Mouse (Mus musculus) forebrain, embryonic 12.5 days (tissue): ENCODE measurements at regions not wholly inside any gene's neighbourhood (a gene's known extent, or its start where the extent isn't known, plus 50 kb on each side); places are given as distances from the start of the nearest gene placed in this dataset.

Source experiments
- ATAC-seq: fragments of 200-750 bp; cut with Nextera tagmentation; 2 replicates; pipeline ENCODE4 v1.8.0; 2017; ENCODE audit warnings: moderate TSS enrichment; ENCODE audit not compliant: low FRiP score
- H3K27ac ChIP-seq: fragments of 300-500 bp; sonication (generic); 2 replicates; pipeline ENCODE4 v1.5.1; 2016; ENCODE audit warnings: mild to moderate bottlenecking
- H3K27me3 ChIP-seq: fragments of 300-500 bp; sonication (generic); 2 replicates; pipeline ENCODE4 v1.6.1; 2016; ENCODE audit warnings: mild to moderate bottlenecking
- H3K36me3 ChIP-seq: fragments of 300-500 bp; sonication (generic); replicated peaks from 2 replicates; pipeline ENCODE4 v1.6.1; 2016; ENCODE audit warnings: mild to moderate bottlenecking
- H3K4me1 ChIP-seq: fragments of 300-500 bp; sonication (generic); 2 replicates; pipeline ENCODE4 v1.6.1; 2016
- H3K4me2 ChIP-seq: fragments of 300-500 bp; sonication (generic); 2 replicates; pipeline ENCODE4 v1.6.1; 2016; ENCODE audit warnings: mild to moderate bottlenecking, moderate library complexity
- H3K4me3 ChIP-seq: fragments of 300-500 bp; sonication (generic); replicated peaks from 2 replicates; pipeline ENCODE4 v1.5.1; 2016; ENCODE audit warnings: mild to moderate bottlenecking
- H3K9ac ChIP-seq: fragments of 300-500 bp; sonication (generic); 2 replicates; pipeline ENCODE4 v1.6.1; 2016; ENCODE audit warnings: mild to moderate bottlenecking
- H3K9me3 ChIP-seq: fragments of 300-500 bp; sonication (generic); 2 replicates; pipeline ENCODE4 v1.6.1; 2016
- WGBS: fragments of 180-500 bp; shearing (Covaris S2); methylation state at CpG from one replicate; pipeline ENCODE4 v1.1.7; 2016; 5-methylcytosine and 5-hydroxymethylcytosine counted together

DNA sequence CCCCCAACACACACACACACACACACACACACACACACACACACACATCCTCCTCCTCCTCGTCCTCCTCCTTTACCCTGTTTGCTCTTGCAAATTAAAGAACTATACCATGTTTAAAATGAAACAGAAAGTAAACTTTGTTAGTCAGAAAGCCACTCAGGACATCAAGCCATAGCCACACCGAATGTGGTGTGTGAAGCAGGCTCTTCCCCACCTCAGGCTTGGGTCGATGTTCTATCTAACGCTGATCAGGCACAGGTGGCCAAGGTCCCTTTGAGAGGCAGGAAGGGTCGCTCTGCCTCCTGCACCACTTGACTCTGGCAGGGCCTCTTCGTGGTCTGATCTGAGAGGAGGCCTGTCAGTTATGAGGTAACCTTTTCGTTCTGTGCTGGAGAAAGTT is 156.9 kb upstream of the Irx1 start:
- H3K27ac ChIP-seq, result no peak overlapping the region

GRCm38 (mm10) chr13:72120911-72121553 is 157.5 kb upstream of the Irx1 start:
- no peak overlapping the region for H3K9ac ChIP-seq
- H3K4me1 ChIP-seq, result peaks cover 28% of the 10 kb centered on the region
- peaks cover 96% of the 10 kb centered on the region for H3K27me3 ChIP-seq
- no peaks in the 10 kb centered on the region for H3K9me3 ChIP-seq
- ATAC-seq, result peak; percentile 73
- H3K27ac ChIP-seq, result 0 out of 2 replicates have a peak overlapping the region, but pooled peaks have one; percentile 31
- WGBS, result 5% methylated on average over 6 of the region's 6 CpGs
- no peak overlapping the region for H3K4me3 ChIP-seq
- no peaks in the 10 kb centered on the region for H3K36me3 ChIP-seq
- no peak overlapping the region for H3K4me2 ChIP-seq

More for the DNA sequence above, 156.9 kb upstream of the Irx1 start:
- ATAC-seq, result no peak
- Histone ChIP-seq H3K9ac (no peak overlapping the region), H3K4me3 (no peak overlapping the region), H3K4me1 (peaks cover 31% of the 10 kb centered on the region), H3K9me3 (no peaks in the 10 kb centered on the region), H3K4me2 (no peak overlapping the region), H3K27me3 (peaks cover 94% of the 10 kb centered on the region), H3K36me3 (no peaks in the 10 kb centered on the region)
- 18% methylated on average over 7 of the region's 7 CpGs for WGBS

GRCm38 (mm10) chr13:72121554-72122229 is 158.2 kb upstream of the Irx1 start:
- no peak overlapping the region for H3K4me2 ChIP-seq
- H3K27me3 ChIP-seq, result peaks cover 95% of the 10 kb centered on the region
- H3K9ac ChIP-seq, result no peak overlapping the region
- H3K4me3 ChIP-seq, result no peak overlapping the region
- H3K4me1 ChIP-seq, result peaks cover 28% of the 10 kb centered on the region
- 0 out of 2 replicates have a peak overlapping the region, but pooled peaks have one; percentile 31 for H3K27ac ChIP-seq
- ATAC-seq, result no peak
- H3K9me3 ChIP-seq, result no peaks in the 10 kb centered on the region
- 46% methylated on average over 18 of the region's 18 CpGs for WGBS
- no peaks in the 10 kb centered on the region for H3K36me3 ChIP-seq

DNA sequence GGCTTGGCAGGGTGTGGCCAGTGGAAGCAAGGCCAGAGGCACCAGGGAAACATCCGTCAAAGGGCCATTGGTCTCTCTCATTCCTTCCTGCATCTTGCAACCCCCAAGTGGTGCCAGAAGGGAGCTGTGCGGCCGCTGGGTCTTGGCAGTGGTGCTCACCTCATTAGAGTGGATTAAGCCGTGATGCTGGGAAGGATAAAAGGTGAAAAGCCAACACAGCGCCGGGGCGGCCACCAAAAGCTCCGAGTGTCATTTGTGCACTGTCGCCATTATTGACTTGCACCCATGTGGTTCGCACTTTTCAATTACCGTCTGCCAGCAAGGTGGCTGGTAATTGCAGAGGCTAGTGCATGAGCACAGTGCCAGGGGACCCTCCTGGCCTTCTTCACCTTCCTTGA is 158.7 kb upstream of the Irx1 start:
- Histone ChIP-seq H3K27me3 (peaks cover 95% of the 10 kb centered on the region), H3K4me2 (no peak overlapping the region), H3K36me3 (no peaks in the 10 kb centered on the region), H3K4me1 (peaks cover 28% of the 10 kb centered on the region), H3K9ac (no peak overlapping the region), H3K9me3 (no peaks in the 10 kb centered on the region), H3K27ac (no peak overlapping the region), H3K4me3 (no peak overlapping the region)
- WGBS, result 4% methylated on average over 11 of the region's 11 CpGs
- peak; percentile 45; the same call in 1 of the 2 replicates for ATAC-seq

DNA sequence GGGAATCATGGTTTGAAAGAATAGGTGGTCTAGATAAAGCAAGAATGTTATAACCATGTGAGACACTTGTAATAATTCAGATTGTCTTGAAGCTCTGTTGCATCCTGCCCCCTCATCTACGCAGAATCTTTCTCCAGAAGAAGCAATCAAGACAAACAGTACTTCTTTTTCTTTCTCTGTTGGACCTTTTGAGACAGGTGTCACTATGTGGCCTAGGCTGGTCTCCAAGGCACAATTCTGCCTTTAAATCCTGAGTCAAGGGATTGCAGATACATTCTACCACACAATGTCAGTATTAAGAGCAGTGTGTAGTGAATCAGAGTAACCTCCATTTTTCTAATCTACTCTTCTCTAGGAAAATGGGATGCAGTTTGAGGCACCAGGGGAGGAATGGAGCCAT is 164.8 kb upstream of the Irx1 start:
- H3K27me3 ChIP-seq, result peaks cover 62% of the 10 kb centered on the region
- no peak overlapping the region for H3K9ac ChIP-seq
- no peak overlapping the region for H3K27ac ChIP-seq
- no peak for ATAC-seq
- no peaks in the 10 kb centered on the region for H3K9me3 ChIP-seq
- no peak overlapping the region for H3K4me3 ChIP-seq
- H3K4me1 ChIP-seq, result no peaks in the 10 kb centered on the region
- 97% methylated on average over 1 of the region's 1 CpGs for WGBS
- no peak overlapping the region for H3K4me2 ChIP-seq
- H3K36me3 ChIP-seq, result no peaks in the 10 kb centered on the region

DNA sequence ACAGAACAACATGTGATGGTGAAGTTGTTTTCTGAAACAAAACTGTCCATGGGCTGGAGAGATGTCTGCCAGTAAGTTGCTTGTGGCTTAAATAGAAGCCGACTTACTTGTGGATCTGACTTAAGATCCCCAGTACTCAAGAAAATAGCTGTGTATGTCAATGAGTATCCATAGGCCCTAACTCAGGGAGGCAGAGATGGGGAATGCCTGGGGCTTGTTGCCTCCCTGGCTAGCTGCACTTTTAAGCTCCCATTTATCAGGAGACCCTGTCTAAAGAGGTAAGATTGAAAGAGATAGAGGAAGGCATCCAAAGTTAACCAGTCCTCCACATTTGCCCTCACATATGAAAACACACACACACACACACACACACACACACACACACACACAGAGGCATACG is 167.8 kb upstream of the Irx1 start:
- Histone ChIP-seq H3K9me3 (no peaks in the 10 kb centered on the region), H3K27me3 (peaks cover 45% of the 10 kb centered on the region), H3K36me3 (no peaks in the 10 kb centered on the region), H3K4me2 (no peak overlapping the region), H3K27ac (no peak overlapping the region), H3K4me3 (no peak overlapping the region), H3K9ac (no peak overlapping the region), H3K4me1 (no peaks in the 10 kb centered on the region)
- ATAC-seq, result no peak
- WGBS, result 95% methylated on average over 2 of the region's 2 CpGs

- Histone ChIP-seq H3K27ac (no peak overlapping the region), H3K9me3 (no peaks in the 10 kb centered on the region), H3K27me3 (peaks cover 33% of the 10 kb centered on the region), H3K9ac (no peak overlapping the region), H3K4me3 (no peak overlapping the region), H3K36me3 (no peaks in the 10 kb centered on the region), H3K4me1 (no peaks in the 10 kb centered on the region), H3K4me2 (no peak overlapping the region)
- 78% methylated on average over 8 of the region's 8 CpGs for WGBS
- ATAC-seq, result no peak
These were observed 170.7 kb upstream of the Irx1 start for GRCm38 (mm10) chr13:72134101-72134768.

- Histone ChIP-seq H3K36me3 (no peaks in the 10 kb centered on the region), H3K9ac (no peak overlapping the region), H3K4me1 (no peaks in the 10 kb centered on the region), H3K27me3 (0 out of 2 replicates have a peak, but pooled peaks cover 3% of the 10 kb centered on the region), H3K27ac (no peak overlapping the region), H3K4me3 (no peak overlapping the region), H3K4me2 (no peak overlapping the region), H3K9me3 (no peaks in the 10 kb centered on the region)
- 78% methylated on average over 2 of the region's 2 CpGs for WGBS
- no peak for ATAC-seq
These were observed 202.7 kb upstream of the Irx1 start for GRCm38 (mm10) chr13:72166225-72166624.

DNA sequence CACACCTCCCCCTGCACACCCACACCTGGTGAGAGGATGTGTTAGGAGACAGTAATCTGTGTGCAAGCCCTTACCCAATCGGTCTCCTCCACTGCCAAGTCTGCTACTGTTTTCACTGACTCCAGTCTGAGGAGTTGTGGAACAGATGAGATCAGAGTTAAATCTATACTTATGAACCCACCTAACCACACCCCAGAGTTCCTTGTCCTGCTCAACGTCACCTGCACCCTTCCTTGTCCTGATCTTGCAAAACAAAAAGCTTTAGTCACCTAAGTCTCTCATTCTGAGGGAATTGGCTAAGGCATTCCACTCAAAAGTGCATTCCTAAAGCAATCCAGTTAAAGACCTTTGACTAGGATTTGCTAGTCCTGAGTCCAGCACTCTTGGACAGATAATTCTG is 203.9 kb upstream of the Irx1 start:
- no peak overlapping the region for H3K27ac ChIP-seq

GRCm38 (mm10) chr13:72183636-72184035 is 220.1 kb upstream of the Irx1 start:
- ATAC-seq, result no peak

More for the DNA sequence above, 203.9 kb upstream of the Irx1 start:
- Histone ChIP-seq H3K9ac (no peak overlapping the region), H3K4me2 (no peak overlapping the region), H3K4me1 (no peaks in the 10 kb centered on the region), H3K4me3 (no peak overlapping the region), H3K9me3 (no peaks in the 10 kb centered on the region), H3K27me3 (0 out of 2 replicates have a peak, but pooled peaks cover 3% of the 10 kb centered on the region), H3K36me3 (no peaks in the 10 kb centered on the region)
- ATAC-seq, result no peak
- WGBS, result 82% methylated on average over 2 of the region's 2 CpGs

GRCm38 (mm10) chr13:72184116-72184845 is 220.8 kb upstream of the Irx1 start:
- no peak overlapping the region for H3K27ac ChIP-seq
- H3K27me3 ChIP-seq, result peaks cover 6% of the 10 kb centered on the region; the same call in 1 of the 2 replicates
- no peak overlapping the region for H3K4me3 ChIP-seq
- H3K4me1 ChIP-seq, result no peaks in the 10 kb centered on the region
- no peak for ATAC-seq
- no peaks in the 10 kb centered on the region for H3K36me3 ChIP-seq
- H3K4me2 ChIP-seq, result no peak overlapping the region
- no peak overlapping the region for H3K9ac ChIP-seq
- H3K9me3 ChIP-seq, result no peaks in the 10 kb centered on the region
- WGBS, result 76% methylated on average over 15 of the region's 15 CpGs

More at GRCm38 (mm10) chr13:72183636-72184035, 220.1 kb upstream of the Irx1 start:
- Histone ChIP-seq H3K4me3 (no peak overlapping the region), H3K27ac (no peak overlapping the region), H3K4me2 (no peak overlapping the region), H3K36me3 (no peaks in the 10 kb centered on the region), H3K27me3 (peaks cover 6% of the 10 kb centered on the region; the same call in 1 of the 2 replicates), H3K9ac (no peak overlapping the region), H3K9me3 (no peaks in the 10 kb centered on the region), H3K4me1 (no peaks in the 10 kb centered on the region)
- 92% methylated on average over 3 of the region's 3 CpGs for WGBS

DNA sequence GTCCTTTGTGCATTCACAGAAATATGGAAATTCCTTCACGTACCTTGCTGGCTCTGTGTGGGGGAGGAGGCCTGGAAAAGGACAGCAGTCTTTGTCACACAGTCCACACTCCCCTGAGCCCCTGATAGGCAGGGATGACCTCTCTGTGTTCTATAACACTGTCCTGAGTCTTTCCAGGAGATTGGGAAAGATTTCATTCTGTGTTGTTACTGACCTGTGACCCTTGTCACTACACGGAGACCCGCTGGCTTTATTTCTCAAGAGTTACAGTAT is 221.3 kb upstream of the Irx1 start:
- ATAC-seq, result no peak
- Histone ChIP-seq H3K27ac (no peak overlapping the region), H3K4me3 (no peak overlapping the region), H3K4me1 (no peaks in the 10 kb centered on the region), H3K9ac (no peak overlapping the region), H3K4me2 (no peak overlapping the region), H3K36me3 (no peaks in the 10 kb centered on the region), H3K27me3 (peaks cover 6% of the 10 kb centered on the region; the same call in 1 of the 2 replicates), H3K9me3 (no peaks in the 10 kb centered on the region)
- 83% methylated on average over 3 of the region's 3 CpGs for WGBS
